Mouse (Mus musculus): ENCODE measurements at regions not wholly inside any gene's neighbourhood (a gene's known extent, or its start where the extent isn't known, plus 50 kb on each side); places are given as distances from the start of the nearest gene placed in this dataset.

DNA sequence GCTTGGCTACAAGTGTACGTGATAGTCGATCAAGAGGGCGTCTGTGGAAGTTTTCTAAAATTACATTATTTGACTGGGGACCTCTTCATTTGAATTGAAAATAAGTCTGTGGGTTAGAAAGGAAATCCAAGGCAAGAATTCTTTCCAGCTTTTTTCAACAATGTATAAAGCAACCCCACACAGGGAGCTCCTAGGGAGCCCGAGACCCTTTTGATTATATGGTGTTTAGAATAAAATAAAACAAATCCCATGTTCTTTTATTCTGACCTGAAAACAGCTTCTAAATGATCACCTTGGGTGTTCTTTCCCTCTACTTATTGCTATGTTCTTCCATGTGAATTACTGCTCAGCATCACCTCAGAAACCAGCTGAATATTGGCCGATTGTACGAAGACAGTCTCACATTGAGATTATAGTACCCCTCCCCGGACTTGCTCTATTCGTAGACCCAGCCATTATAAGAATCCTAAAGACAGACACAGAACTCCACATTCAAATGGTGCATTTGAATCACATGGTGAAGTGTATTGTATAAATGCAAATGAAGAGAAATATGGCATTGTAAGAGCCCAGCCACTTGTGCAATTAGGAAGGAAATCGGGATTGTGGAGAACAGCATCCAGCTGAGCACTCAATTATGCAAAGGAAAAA is 236.3 kb upstream of the Map3k7 start:
- no peak for DNase-seq

DNA sequence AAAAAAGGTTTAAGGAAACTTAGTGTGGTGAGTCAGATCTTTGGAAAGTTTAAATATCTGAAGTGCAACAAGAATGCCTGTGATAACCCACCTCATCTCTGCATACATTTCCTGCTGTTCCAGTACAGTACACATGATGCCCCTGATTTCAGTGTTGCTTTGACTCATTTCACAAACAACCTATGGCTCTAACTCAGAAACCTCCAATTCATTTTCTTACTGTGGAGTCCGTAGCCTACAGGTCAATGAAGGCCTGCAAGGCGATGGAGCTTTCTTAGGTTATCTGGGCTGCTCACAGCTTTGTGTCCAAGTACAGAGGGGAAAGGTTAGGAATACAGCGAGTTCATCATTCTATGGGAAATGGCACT is 235.8 kb upstream of the Map3k7 start:
- no peak for DNase-seq

DNA sequence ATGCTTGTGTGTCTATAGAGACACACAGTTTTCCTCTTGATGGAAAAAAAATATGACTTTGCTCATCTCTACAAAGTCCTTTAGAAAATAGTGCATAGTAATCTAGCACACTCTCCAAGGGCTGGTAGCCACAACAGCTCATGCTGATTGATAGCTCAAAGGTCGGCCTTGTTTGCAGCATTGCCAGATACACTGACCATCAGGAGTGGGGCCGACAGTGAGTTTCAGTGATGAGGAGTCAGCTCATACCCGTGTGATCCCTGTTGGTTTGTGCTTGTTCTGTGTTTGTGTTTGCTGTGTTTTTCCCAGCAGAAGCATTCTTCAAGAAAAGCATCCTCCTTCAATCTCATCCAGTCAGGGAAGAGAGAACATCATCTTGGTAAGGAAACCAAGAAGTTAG is 220.1 kb upstream of the Map3k7 start:
- no peak for DNase-seq

DNA sequence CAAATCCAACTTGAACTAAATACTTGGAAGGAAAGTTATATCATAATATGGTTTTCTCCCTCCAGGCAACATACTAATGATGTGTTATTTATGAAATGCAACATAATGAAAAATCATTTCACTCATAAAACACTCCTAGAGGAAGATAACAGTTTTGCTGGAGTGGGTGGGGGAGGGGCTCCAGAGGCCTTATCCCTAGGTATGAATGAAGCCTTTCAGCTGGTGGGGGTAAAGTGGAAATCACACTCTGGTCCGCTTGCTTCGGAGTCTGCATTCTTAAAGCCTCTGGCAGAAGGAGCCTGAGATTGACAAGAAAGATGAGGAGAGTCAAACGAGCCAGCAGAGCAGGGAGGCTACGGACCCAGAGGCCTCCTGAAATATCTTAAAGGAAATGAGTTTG is 219.5 kb upstream of the Map3k7 start:
- no peak for DNase-seq

DNA sequence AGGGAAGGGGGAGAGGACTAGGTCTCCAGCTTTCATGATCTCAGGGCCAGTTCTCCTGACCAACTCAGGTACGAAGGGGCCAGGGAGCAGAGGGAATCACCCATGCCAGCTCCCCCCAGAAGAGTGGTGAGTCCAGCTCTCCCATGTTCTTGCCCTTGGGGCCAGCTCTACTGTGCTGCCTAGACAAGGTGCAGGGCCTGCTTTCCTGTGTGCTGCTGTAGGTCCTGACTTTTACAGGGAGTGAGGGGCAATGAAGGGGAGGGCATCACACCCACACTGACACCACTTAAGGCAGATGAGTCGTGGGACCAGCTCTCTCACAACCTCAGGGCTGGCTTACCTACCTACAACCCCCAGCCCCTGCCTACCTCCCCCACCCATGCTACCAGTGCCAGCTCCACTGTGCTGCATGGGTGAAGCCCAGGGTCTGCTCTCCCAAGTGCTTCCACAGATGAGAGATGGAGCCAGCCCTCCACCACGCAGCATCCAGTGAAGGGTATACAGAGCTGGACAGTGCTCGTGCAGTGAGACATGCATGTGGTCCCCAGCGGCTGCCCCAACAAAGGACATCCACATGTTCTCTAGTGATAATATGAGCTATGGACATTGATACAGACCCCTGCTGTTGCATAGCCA is 210.1 kb upstream of the Map3k7 start:
- no peak for DNase-seq

DNA sequence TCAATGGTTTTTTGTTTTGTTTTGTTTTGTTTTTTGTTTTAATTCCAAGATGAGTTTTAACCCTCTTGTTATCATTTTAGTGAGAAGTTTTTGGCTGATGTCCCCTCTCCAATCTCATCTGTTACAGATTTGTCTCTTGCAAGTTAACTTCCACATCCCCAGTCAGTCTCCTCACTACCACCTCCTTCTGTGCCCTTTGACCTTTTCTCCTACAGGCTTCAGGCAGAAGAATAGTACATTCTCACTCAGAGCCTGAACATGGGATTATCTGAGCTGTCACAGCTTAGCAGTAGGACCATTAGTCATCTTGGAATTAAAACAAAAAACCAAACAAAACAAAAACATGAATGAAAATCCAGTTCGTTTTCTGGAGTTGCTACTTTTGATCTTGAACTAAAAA is 206.8 kb upstream of the Map3k7 start:
- no peak for DNase-seq

DNA sequence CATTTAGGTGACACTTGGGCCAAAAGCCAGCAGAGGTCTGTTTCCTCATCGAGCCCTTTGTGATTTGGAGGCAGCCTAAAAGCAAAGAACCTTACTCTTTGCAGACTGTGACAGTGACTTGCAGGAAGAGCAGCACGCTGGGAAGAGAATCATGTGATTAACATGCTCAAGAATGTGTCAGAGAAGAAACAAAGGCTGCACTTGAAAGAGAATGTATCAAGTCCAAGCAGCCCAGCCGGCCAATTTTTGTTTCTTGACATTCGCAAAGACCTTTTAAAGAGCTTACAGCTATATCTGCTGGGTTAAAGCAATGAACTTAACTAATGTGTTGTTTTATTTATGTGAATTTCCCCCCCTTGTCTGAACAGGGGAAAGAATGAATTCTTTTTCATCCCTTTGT is 203.8 kb upstream of the Map3k7 start:
- DNase-seq, result no peak

DNA sequence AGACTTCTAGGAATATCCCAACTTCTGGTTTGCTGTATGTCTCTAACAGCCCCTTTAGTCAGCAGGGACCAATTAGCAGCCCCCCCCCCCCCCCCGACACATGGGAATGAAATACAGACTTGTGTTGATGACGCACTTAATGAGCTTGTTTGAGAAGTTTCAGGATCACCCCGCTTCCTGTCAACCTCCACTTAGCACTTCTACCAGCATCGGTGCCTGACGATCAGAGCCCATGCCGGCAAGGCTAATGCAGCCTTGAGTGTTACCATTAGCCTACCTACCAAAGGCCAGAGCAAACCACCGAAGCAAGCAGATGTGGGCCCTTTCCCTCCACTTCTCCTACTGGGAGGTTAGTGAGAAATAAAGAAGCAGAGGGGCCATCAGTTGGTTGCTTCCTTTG is 201.7 kb upstream of the Map3k7 start:
- DNase-seq, result no peak

DNA sequence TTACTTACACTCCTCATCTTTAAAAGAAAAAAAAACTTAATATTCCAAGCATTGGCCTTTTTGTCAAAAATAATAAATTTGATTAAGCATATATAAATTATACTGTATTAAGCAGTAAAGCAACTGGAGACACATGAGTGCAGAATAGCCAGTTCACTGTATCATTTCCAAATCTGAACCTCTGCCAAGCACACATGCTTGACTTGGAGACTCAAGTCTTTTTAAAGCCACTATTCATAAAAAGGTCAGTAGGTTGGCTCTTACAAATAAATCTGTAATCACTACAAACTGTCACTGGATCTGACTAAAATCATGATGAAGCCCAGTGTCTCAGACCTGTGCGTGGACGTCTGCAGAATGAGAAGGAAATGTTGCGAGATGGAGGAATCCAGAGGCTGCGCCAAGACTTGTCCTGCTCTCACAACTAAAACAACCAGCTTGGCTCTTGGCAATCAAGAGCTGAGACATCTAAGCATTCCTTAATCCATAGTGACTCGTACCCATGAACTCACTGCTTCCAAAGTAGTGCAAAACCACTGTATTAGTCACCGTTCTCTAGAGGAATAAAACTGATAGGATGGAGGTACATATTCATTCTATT is 195.8 kb upstream of the Map3k7 start:
- no peak for DNase-seq

DNA sequence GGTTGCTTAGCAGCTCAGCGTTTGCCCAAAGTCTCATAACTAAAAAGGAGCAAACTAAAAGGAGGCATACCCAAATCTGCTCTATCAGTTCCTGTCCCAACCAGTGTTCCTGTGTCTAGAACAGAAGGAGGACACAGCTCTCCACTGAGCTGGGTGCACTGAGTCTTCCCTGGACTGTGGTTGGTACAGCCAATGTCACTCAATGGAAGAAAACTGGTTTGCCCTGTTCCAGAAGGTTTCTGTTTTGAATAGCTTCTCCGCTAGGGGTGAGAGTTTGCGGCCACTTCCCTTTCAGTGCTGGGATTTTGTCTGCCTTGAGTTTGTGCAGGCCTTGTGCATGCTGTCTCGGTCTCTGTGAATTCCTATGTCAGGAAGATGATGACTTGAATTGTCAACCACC is 194.6 kb upstream of the Map3k7 start:
- no peak for DNase-seq

DNA sequence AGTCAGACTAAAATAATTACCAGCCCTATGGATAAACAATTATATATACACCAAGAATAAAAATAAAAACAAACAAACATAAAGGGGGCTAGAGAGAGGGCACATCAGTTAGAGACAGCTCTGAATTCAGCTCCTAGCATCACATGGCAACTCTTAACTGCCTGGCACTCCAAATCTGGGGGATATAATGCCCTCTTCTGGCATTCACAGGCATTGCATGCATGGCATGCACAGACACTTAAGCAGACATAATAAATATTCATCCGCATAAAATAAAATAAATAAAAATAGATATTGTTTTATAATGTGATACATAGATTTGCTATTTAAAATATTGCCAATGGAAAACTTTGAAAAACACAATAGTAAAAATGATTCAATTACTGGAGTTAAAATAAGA is 177.6 kb upstream of the Map3k7 start:
- no peak for DNase-seq

DNA sequence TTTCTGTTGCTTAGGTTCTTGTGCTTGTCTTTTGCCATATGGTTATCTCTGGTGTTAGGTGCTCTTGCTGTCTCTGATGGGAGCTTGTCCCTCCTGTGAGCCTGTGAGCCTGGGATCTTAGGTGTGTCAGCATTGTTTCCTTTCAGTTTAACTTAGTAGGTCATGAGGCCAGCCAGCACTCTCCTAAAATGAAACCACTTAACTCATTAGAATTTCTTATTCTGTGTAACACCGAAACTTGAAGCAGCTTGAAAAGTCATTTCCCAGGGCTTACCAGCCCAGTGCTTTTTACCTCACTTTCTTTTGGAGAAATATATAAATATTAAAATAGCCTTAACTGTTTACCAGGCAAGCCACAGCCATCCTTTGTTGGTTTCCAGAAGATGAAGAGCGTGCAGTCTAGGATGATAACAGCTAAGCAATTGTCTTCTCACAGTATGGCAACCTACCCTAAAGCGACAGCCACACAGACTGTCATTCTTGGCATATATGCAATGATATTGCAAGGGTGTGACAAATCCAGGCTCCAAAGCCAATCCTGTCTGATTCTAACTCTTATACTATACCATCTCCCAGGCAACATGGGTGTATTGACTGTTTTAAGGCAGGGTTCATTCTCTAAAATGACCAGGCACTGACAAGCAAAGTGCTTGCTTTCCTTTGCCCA is 146.2 kb upstream of the Map3k7 start:
- DNase-seq, result no peak

DNA sequence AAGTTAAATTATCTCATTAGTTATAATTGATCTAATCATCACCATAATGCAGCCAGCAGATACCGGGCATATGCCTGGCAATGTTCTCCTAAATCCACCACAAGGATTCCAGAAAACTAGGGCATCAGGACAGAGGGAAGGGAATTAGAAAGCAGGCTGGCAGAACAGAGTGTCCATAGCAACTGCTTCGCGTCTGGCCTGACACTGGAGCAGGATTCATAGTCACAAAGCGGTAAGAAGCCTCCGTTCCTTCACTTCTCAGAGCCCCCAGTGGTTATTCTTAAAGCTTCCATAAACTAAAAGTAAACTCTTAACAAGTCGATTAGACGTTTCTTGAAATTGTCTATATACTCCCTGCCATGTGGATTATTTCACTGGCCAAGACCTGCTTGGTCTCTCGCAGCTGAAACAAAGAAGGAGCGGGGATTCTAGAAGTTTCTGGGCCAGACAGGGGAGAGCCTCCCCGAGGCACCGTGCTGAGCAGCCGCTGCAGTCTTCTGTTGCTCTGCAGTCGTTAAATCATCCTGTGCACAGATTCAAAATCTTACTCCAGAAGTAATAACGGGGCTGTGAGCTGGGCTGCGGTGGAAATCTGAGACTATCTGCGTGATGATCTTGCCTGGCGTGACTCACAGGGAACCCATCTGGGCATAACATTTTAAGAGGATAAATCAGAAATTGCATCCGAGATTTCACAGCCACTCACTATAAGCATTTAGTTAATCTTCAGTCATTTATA is 144.2 kb upstream of the Map3k7 start:
- DNase-seq, result no peak

DNA sequence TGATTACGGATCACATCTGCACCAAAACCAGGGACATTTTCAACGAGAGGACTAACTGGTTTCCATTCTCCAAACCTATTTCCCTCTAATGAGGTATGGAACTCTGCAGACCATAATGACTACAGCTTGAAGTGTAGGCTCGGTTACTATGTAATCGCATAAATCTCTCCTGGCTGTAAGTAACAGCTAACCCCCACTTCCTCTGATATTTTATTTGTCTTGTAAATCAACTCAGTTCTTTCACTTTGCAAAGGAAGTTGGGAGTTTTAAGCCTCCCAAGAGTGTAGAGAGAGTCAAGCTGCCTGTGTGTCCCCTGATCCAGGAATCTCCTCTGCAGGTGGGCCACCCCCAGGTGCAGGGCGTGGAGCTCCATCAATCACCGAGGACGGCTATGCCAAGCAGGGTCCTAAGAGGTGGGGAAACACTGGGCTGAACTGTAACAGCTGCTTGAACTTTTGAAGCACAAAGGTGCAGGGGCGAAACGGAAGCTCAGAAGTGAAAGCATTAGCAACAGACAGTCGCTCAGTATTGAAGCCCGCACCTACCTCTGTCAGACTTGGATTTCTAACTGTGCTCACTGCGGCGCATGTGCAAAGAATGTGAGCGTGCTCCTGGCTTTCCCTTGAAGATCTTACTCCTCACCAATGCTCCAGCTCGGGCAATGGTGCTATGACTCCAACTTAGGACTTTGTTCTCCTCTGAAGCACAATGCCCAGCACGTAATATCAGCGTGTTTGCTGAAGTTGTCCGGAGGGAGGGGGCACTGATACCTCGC is 140.1 kb upstream of the Map3k7 start:
- peak; percentile 36 for DNase-seq

DNA sequence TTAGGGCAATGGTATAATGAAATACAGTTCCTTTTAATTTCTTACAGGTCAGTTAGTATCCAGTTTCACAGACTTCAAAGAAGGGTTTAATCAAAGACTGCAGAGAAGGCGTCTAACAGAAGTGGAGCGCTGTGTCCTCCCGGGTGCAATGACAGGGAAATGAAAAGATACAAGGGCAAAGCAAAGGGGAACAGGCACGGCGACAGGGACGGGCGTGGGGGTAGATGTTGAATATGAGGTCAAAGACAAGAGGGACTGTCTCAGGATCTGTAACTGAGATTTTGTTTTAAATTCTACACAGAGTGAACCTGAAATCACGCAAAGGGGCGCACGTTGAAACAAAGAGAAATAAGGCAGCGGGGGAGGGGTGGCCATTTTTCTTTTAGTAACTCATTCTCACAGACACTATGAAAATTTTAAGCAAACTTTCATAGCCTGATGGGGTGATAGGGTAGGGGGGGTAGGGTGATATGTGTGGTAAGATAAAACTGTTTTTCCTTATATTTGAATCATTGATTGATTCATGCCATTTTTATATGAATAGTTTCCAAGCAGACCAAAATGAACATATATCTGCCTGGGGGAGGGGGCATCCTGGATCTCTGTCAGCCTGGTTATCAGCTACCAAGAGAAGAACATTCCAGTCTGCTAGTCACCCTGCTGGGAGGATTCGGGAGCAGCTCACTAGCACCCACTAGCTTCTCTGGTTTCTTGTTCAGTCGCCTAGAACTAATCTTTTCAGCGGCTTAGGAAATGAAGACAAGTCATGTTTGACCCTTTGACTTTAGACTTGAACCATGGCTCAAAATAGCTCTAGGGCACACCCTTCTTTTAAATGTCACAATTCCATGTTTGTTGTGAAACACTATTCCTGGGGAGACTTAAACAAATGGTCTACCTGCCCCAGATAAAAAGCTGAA is 139.1 kb upstream of the Map3k7 start:
- no peak for DNase-seq

DNA sequence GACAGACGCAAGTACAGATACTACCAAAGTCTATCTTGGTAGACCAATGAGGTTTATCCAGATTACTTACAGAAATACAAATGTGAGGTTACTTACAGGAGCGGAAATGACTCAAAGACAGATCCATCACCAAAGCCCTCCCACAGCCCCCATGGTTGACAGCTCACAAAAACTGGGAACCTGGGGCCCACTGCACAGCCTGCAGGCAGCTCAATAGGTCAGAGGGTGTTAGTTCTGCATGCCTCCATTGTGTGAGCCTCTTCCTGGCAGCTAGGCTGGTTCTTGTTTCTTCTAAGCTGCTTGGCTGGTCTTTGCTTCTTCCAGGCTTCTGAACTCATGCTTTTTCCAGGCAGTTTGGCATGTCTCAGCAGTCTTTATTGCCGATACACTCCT is 138.5 kb upstream of the Map3k7 start:
- no peak for DNase-seq

DNA sequence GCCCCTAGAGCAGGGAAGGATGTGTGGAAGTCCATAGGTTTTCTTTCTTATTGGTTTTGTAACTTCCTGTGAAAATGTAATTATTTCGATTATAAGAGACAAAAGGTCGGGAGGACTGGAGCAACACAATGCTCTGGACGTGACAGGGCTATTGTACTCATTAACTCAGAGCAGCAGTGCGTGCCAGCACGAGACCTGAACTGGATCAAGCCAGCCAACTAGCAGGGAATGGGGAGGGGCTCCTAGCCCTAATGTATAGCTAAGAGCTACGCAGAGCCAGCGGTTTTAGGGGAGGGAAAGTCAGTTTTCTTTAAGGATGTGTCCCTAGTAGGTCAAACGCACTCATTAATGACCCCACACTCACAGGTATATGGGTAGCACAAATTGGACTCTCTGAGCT is 137.2 kb upstream of the Map3k7 start:
- no peak for DNase-seq

DNA sequence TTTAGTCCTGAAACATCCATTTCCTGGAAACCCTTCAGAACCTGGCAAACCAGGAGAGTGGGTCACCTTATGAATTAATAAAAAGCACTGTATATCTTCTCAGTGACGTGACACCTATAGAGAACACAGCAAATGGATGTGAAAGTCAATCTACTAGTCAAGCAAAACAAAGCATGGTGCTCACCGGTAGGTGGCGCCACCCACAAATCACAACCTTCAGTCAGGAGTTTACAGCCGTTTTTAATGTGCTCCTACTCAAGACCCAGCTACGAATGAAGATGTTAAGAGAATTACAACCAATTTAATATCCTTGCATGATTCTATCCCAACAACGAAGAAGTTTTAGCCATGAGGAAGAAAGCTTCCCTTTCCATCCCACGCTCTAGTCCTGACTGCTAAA is 136.6 kb upstream of the Map3k7 start:
- no peak for DNase-seq

DNA sequence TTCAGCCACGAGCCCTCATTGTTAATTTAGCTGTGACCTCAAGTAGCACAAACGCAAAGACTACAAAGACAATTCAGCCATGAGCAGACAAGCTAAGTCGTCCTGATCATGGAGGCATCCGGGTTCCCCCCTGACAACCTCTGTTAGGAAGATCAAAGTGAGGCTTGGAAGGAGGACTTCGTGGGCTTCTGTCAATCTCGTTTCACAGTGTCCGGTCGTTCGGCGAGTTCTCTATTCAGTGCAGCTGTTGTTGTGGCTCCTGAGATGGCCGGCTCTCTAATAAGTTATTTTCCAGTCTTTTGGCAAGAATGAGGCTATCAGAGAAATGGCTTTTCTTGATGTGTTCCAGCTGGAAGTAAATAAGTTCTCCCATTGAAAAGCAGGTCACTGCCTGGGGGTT is 133.7 kb upstream of the Map3k7 start:
- DNase-seq, result no peak

DNA sequence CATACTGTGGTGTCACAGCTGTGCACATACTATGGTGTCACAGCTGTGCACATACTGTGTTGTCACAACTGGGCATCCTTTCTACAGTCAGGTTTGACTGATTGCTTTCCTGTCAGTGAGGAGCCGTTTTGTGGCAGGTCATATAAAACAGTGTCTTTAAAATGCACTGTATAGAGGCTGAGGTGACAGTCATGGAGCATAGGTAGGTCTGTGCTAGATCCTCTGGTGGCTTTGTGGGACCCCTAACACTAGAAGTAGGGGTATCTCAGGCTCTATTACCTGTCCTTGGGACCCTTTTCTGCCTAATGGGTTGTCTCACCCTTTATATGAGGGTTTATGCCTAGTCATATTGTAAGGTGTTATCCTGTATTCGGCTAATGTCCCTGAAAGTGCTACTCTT is 132.4 kb upstream of the Map3k7 start:
- DNase-seq, result no peak

DNA sequence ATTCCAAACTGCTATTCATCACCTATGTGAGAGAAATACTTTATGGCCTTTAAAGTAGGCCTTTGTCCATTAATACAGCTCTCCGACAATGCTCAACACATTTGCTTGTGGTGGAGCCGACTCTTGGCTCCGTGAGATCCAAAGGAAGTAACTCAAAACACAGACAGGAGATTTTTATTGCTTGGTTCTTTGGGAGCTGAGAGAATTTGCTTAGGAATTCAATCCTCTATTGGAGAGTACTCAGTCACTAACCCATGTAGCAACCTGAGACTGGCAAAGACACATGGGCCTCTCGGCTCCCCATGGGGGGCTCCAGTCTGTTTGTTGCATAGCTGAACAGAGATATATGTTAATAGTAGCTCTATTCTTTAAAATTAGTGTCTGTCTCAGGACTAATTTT is 130.1 kb upstream of the Map3k7 start:
- no peak for DNase-seq

DNA sequence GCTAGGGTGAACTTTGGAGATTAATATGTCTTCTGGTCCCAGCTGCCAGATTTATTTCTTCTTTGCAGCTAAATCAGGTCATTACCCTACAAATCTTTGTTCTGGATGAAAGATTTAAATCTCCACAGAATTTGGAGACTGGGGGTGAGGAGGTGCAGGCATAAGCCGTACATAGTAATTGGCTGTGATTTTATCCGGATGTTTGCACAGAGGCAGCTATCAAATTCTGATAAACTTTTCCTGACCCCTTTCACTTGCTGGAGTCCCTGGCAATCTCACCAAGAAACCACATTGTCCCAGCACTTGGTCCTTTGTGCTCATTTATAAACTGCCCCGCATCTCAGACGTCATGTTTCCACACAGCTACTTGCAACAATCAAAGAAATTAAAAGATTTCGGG is 128.8 kb upstream of the Map3k7 start:
- DNase-seq, result no peak
